Mouse (Mus musculus) thymus, adult 2 months (tissue): ENCODE data around the gene Mepe. TPM values are rescaled to one million over a fixed set of nuclear protein-coding genes. Genes with fewer than 3 reads are reported as not detected.

ENCODE experiments used
- DNase-seq: peaks from one replicate; pipeline ENCODE4 v3.0.0; 2021
- H3K27ac ChIP-seq: fragments of 200-500 bp; 2 replicates; pipeline ENCODE4 v1.5.1; 2012; ENCODE audit warnings: low read length, control low read depth; ENCODE audit not compliant: control insufficient read depth, insufficient read depth
- H3K27me3 ChIP-seq: fragments of 200-500 bp; 2 replicates; pipeline ENCODE4 v1.6.1; 2012; ENCODE audit warnings: mild to moderate bottlenecking, low read length, moderate library complexity, mixed read lengths; ENCODE audit not compliant: control insufficient read depth, insufficient read depth
- H3K36me3 ChIP-seq: fragments of 200-500 bp; 2 replicates; pipeline ENCODE4 v1.6.1; 2012; ENCODE audit warnings: mild to moderate bottlenecking, low read length, moderate library complexity; ENCODE audit not compliant: control insufficient read depth, insufficient read depth
- H3K4me1 ChIP-seq: fragments of 200-500 bp; replicated peaks from 2 replicates; pipeline ENCODE4 v1.6.1; 2012; ENCODE audit warnings: low read length; ENCODE audit not compliant: control insufficient read depth, insufficient read depth
- H3K4me3 ChIP-seq: fragments of 200-500 bp; 2 replicates; pipeline ENCODE4 v1.5.1; 2012; ENCODE audit warnings: mild to moderate bottlenecking, low read length, control low read depth, moderate library complexity; ENCODE audit not compliant: control insufficient read depth, insufficient read depth
- CTCF ChIP-seq: fragments of 200-500 bp; IDR thresholded peaks from 2 replicates; pipeline ENCODE4 v1.5.1; 2012; ENCODE audit warnings: mild to moderate bottlenecking, control low read depth, low read length, moderate library complexity, borderline replicate concordance; ENCODE audit not compliant: control insufficient read depth, poor library complexity, insufficient read depth; ENCODE audit errors: extremely low read depth
- POLR2A ChIP-seq: fragments of 200-500 bp; IDR thresholded peaks from 2 replicates; pipeline ENCODE4 v1.6.1; 2012; ENCODE audit warnings: mild to moderate bottlenecking, low read length, control low read depth, moderate library complexity; ENCODE audit not compliant: control insufficient read depth, poor library complexity, insufficient read depth; ENCODE audit errors: extremely low read depth
- WGBS: fragments of 180-500 bp; shearing (Covaris S2); methylation state at CpG from one replicate; pipeline ENCODE4 v1.1.7; 2018; 5-methylcytosine and 5-hydroxymethylcytosine counted together
- polyA plus RNA-seq: library from polyadenylated mRNA; depleted of rRNA; stranded (reverse); fragments of >200 nt; gene quantifications from 2 replicates; pipeline ENCODE4 v1.2.3, GENCODE M21; 2012

Gene Mepe
- polyA plus RNA-seq, 1 experiment: not detected

- Histone ChIP-seq H3K27ac (no peak overlapping the region), H3K27me3 (no peaks in the 10 kb centered on the region), H3K4me3 (no peak overlapping the region), H3K4me1 (no peaks in the 10 kb centered on the region), H3K36me3 (no peaks in the 10 kb centered on the region)
- no peak for DNase-seq
- TF ChIP-seq CTCF: no peak
- TF ChIP-seq POLR2A: no peak
- 90% methylated on average over 4 of the region's 4 CpGs for WGBS
These were observed 3.3 kb downstream of the Mepe start for GRCm38 (mm10) chr5:104328317-104328850.

DNA sequence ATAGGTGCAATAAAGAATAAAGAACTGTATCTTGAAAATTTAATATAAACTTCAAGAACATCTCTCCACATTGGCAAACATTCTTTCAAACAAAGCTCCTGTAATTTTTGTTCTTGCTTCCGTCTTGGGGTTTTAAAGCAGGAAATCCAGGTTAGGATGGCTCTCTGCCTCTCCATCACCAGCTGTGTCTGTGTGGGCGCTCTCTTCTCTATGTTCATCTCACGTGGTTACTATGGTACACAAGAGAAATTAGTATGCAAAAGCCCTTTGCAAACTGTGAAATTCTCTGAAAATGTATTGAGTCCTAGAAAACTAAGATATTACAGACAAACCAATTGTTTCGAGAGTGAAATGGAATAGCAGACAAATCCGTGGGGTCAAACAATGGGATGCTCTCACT is 4.3 kb downstream of the Mepe start:
- no peaks in the 10 kb centered on the region for H3K36me3 ChIP-seq
- H3K27ac ChIP-seq: no peak overlapping the region
- TF ChIP-seq POLR2A (no peak), CTCF (no peak)
- no peaks in the 10 kb centered on the region for H3K4me1 ChIP-seq
- 84% methylated on average over 5 of the region's 5 CpGs for WGBS
- H3K27me3 ChIP-seq: no peaks in the 10 kb centered on the region
- DNase-seq: no peak
- H3K4me3 ChIP-seq: no peak overlapping the region

GRCm38 (mm10) chr5:104330088-104330487 is 5.0 kb downstream of the Mepe start:
- H3K27ac ChIP-seq: no peak overlapping the region
- H3K36me3 ChIP-seq: no peaks in the 10 kb centered on the region
- H3K27me3 ChIP-seq: no peaks in the 10 kb centered on the region
- DNase-seq: no peak
- no peaks in the 10 kb centered on the region for H3K4me1 ChIP-seq
- TF ChIP-seq POLR2A: no peak
- TF ChIP-seq CTCF: no peak
- no peak overlapping the region for H3K4me3 ChIP-seq
- 88% methylated on average over 5 of the region's 5 CpGs for WGBS

- Histone ChIP-seq H3K27ac (no peak overlapping the region), H3K4me3 (no peak overlapping the region), H3K36me3 (no peaks in the 10 kb centered on the region), H3K4me1 (no peaks in the 10 kb centered on the region), H3K27me3 (no peaks in the 10 kb centered on the region)
- TF ChIP-seq CTCF (no peak), POLR2A (no peak)
- 70% methylated on average over 3 of the region's 3 CpGs for WGBS
- DNase-seq: no peak
These were observed 7.2 kb downstream of the Mepe start for GRCm38 (mm10) chr5:104332296-104332695.

- H3K4me3 ChIP-seq: no peak overlapping the region
- H3K27me3 ChIP-seq: no peaks in the 10 kb centered on the region
- peak; percentile 13 for DNase-seq
- WGBS: 31% methylated on average over 7 of the region's 7 CpGs
- no peaks in the 10 kb centered on the region for H3K36me3 ChIP-seq
- no peak overlapping the region for H3K27ac ChIP-seq
- H3K4me1 ChIP-seq: no peaks in the 10 kb centered on the region
- TF ChIP-seq CTCF (no peak), POLR2A (no peak)
These were observed 8.1 kb downstream of the Mepe start for GRCm38 (mm10) chr5:104333231-104333640.

GRCm38 (mm10) chr5:104333643-104334042 is 8.5 kb downstream of the Mepe start:
- H3K27ac ChIP-seq: no peak overlapping the region
- H3K4me1 ChIP-seq: no peaks in the 10 kb centered on the region
- no peaks in the 10 kb centered on the region for H3K36me3 ChIP-seq
- H3K27me3 ChIP-seq: no peaks in the 10 kb centered on the region
- TF ChIP-seq POLR2A: no peak
- no peak for TF ChIP-seq CTCF
- no peak for DNase-seq
- H3K4me3 ChIP-seq: no peak overlapping the region
- 81% methylated on average over 6 of the region's 6 CpGs for WGBS

- no peak overlapping the region for H3K27ac ChIP-seq
- no peak for DNase-seq
- WGBS: 93% methylated on average over 14 of the region's 14 CpGs
These were observed 9.4 kb downstream of the Mepe start for GRCm38 (mm10) chr5:104334516-104334915.

More at GRCm38 (mm10) chr5:104334516-104334915, 9.4 kb downstream of the Mepe start:
- no peaks in the 10 kb centered on the region for H3K4me1 ChIP-seq
- no peak for TF ChIP-seq CTCF
- no peak for TF ChIP-seq POLR2A
- H3K36me3 ChIP-seq: no peaks in the 10 kb centered on the region
- H3K4me3 ChIP-seq: no peak overlapping the region
- H3K27me3 ChIP-seq: no peaks in the 10 kb centered on the region
